Mouse (Mus musculus): ENCODE results near the gene Shisal2a. TPM values are rescaled to one million over a fixed set of nuclear protein-coding genes. Genes with fewer than 3 reads are reported as not detected.
"Not testable (repeated sequence)": the region's sequence is repeated elsewhere in the genome, so short reads cannot be mapped to it uniquely, and the experiment has no call there.

The Shisal2a gene
- total RNA-seq, 2 experiments from 2014 or later, result not detected

DNA sequence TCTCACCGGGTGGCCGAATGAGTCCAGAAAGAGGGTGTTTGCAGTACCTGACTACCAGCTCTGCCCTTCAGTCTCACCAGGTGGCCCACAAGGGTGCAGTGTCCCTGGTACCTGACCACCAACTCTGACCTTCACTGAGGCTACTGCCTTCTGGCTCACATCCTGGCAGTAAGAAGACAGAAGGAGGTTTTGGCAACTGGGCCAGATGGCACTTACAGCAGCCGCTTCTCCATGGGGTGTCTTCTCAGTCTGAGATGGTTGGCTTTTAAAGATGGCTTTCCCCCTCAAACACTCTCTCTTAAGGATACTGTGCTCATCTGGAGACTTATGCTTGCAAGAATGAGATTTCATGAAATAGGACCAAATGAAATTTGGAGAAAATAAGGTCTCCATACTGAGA is 3.7 kb downstream of the Shisal2a start:
- intact Hi-C loops (cut with DNase I), result no loop called here
- DNase-seq, result peak; percentile 55

DNA sequence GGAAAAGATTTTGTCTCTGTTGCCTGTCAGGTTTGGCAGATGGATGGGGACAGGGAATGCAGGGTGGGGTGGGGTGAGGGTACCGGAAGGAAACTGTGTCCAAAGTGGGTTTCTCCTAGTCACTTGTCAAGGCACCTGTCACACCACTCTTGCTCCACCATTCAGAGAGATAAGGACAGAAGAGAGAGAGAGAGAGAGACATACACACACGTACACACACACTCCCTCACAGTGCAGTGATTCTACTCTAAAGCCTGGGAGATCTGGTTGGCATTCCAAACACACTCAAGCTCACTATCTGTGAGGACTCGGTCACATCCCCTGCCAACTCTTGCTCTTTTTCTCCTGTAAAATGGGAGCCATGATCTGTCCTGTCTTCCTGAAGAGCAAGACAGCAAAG is 11.0 kb downstream of the Shisal2a start:
- intact Hi-C loops (cut with DNase I), result no loop called here
- DNase-seq, result no peak

DNA sequence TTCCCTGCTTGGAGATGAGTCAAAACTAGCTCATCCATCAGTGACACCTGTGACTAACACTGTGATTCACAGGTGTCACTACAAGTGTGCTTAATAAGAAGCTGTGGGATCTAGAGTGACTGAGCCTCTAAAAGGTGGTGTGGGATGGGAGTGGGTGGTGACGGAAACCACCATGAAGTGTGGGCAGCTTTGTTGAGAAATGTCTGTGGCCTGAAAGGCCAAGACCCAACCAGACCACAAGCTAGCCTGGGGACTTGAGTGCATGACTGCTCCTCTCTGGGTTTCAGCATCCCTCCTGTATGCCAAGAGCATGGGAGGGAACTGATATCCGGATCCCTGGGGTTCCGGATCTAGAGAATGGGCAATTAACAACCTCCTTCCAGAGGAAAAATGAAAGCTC is 11.7 kb downstream of the Shisal2a start:
- DNase-seq, result no peak
- intact Hi-C loops (cut with DNase I), result no loop called here

DNA sequence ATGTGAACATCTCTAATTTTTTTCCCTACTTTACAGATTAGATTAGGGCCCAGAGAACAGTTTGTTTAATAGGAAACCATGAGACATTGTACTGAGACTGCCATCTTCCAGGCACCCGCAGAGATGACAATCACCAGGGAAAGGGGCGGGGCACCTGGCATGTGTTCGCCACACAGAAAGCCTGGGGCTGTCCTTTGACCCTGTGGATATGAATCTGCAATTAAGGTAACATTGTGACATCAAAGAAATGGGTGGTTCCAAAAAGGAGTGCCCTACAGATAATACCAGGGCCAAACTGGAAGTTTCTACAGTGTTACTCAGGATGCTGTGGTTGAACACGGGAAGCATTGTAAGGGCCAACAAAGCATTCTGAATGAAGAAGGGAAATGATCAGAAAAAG is 12.7 kb downstream of the Shisal2a start:
- no peak for DNase-seq
- intact Hi-C loops (cut with DNase I), result no loop called here

DNA sequence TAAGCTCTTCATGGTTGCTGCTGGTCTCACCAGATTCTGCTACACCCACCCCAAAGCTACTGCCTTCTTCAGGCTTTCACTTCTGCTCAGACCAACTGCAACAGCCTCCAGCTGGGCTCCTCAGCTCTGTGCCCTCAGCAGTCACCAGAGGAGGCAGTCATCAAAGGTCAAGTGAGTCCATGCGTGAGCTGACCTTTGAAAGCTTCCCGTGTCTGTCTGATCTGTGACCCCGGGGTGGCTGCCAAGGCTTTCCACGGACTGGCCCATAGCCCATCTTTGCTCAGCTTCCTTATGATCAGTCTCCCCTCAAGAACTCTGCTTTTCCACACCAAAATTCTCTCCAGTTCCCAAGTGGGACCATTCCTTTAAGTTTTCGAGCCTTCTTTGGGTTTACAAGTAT is 13.9 kb downstream of the Shisal2a start:
- intact Hi-C loops (cut with DNase I), result no loop called here
- no peak for DNase-seq

DNA sequence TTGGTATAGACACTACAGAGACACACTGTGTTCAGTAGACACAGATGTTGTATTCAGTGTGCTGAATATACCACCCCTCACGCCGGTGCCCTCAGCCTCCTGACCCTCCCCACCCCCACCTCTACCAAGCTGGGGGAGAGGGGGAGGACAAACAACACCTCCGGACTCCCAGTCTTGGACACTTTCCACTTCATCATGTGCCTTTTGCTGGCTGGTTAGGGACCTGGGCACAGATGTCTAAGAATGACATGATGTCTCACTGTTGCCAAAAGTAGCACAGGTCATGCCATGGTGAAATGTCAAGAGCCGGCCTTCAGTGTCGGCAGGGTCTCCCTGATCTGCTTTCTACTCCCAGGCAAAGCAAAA is 19.1 kb downstream of the Shisal2a start:
- peak; percentile 21 for DNase-seq
- intact Hi-C loops (cut with DNase I), result no loop called here

DNA sequence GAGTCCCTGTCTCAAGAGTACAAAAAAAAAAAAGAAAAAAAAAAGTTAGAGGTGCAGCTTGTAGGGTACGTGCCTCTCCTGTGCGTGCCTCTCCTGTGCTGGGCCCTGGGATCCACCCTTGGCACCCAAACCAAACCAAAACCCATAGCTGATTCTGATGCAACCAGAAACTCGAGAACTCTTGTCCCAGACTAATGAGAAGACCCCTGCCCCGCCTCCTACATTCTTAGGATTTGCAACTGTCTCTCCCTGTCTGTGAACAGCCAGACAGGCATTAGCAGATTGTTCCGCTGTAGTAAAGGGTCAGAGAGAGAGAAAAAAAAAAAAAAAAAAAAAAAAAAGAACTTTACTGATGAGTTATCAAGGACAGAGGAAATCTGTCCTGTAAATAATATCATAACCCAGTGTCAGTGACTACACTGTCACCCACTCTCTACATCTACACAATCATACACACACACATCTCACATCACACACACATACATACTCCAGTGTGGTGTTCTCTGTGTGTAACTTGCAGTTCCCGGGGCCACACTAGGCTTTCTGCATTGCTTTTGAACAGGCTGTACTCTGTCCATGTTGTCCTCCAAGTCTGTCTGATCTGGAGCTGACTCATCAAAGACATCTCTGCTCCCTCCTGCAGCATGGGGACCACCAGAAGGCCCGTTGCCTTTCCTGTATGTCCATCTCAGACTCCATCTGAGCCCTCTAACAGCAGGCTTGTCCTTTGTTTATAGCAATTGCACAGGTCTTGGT is 19.6 kb downstream of the Shisal2a start:
- intact Hi-C loops (cut with DNase I), result no loop called here
- DNase-seq, result no peak

DNA sequence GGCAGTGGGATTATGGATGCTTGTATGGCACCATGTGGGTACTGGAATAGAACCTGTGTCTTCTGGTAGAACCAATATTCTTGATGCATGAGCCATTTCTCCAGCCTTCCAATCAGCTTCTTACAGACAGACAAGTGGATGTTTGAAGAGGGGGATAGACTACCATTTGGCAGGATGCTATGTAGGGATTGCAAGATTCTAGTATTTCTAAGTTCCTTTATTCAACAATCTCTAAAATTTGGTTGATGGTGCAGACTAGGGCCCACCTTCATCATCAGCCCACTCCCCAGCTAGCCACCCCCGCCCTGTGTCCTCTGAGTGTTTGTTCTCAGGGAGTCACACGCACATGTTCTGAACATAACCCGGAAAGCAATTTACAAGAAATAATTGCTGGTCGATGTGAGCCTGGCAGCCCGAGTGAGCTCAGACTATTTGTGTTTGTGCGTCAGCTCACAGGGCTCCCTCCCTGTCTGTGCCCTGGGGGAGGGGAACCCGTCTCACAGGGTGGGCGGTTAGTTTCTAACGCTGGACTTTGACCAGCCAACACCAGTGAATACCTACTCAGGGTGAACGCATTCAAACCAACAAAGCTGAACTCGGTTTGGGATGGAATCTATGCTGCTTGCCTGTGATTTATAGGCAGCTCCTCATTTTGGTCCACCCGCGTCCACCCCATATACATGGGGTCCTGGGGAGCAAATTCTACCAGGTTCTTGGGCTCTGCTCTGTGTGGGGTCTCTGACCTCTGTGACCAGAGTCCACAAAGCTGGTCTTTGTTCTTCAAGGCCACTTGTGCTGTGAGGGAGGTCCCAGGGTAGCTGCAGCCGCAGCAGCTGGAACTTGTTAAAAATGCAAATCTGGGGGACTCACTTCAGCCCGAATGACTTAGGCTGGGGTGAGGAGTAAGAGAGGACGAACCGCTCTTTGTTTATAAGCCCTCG is 20.6 kb downstream of the Shisal2a start:
- no peak for DNase-seq
- intact Hi-C loops (cut with DNase I), result no loop called here

DNA sequence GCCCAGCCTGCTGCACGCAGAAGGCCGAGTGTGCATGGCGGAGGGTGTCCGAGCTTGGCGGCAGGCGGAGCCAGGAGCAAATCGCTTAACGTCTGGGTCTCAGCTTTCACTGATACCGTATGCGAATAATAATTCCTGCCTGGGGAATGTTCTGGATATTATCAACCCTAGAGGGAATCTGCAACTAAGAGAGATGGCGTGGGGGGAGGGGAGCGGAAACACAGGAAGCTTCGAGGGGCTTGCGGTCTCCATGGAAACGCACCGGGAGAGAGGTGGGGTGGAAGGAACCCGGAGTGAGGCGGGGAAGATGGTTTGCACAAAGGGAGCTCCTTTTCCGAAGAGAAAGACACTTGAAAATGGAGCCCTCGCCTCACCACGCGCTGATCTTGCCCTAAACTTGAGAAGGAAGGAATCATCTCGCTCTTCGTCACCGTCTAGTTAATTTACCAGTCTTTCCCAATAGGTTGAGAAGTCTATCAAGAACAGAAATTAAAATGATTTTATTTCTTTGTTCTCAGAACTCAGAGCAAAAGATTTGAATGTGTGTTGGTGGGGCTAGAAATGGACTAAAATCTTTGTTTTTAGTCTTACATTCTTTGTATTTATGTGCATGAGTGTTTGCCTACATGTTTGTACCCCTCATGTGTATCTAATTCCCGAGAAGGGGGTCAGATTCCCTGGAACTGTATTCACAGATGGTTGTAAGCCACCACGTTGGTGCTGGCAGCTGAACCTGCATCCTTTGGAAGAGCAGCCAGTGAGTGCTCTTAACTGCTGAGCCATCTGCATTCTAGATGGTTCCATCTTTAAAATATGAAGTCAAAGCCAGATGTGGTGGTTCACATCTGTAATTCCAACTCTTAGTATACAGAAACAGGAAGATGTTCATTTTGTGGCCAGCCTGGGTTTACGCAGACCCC is 22.8 kb downstream of the Shisal2a start:
- intact Hi-C loops (cut with DNase I), result no loop called here
- DNase-seq, result peak; percentile 94

DNA sequence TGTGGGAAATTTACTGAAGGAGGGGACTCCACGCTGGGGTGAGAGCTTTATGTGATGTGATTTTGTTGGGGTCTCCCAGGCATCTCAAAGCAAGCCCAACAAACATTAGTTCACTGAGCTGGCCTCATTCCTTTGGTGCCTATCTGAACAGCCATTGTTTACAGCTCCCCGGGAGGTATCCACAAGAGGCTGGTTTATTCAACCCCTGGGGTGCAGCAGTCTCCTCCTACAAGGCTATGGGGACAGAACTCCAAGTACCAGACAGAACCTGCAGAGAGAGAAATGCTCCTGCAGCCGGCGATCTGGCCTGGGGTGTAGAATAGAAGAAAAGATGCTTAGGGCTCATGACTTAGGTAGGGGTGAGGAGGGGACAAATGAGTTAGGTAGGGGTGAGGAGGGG is 24.7 kb downstream of the Shisal2a start:
- intact Hi-C loops (cut with DNase I), result no loop called here

DNA sequence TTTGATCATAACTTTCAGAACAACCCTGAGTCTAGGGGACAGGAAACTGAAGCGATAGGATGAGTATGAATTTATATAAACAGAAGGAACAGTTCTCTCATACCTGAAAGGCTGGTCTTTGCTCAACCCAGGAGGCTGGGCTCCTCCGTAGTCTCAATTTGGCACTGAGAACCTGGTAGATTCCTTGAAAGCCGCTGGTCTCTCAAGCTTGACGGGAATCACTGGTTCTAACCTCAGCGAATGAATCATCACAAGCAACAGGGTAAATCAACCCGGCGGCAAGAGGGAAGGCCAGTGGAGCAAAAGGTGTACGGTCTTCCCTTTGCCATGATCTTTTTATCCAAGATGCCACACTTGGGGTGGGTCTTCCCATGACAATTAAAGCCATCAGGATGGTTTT is 25.7 kb downstream of the Shisal2a start:
- DNase-seq, result no peak
- intact Hi-C loops (cut with DNase I), result no loop called here

More for the DNA sequence above, 24.7 kb downstream of the Shisal2a start:
- no peak for DNase-seq

DNA sequence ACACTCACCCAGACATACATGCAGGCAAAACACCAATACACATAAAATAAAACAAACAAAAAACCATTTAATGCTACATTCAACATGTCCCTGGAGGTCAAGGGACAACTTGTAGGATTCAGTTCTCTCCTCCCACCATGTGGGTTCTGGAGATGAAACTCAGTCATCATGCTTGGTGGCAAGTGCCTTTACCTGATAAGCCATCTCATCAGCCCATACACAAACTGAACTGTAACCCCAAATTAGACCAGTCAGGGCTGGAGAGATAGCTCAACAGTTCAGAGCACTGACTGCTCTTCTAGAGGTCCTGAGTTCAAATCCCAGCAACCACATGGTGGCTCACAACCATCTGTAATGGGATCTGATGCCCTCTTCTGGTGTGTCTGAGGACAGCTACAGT is 29.6 kb downstream of the Shisal2a start:
- intact Hi-C loops (cut with DNase I); DNase-seq: not testable (repeated sequence)

DNA sequence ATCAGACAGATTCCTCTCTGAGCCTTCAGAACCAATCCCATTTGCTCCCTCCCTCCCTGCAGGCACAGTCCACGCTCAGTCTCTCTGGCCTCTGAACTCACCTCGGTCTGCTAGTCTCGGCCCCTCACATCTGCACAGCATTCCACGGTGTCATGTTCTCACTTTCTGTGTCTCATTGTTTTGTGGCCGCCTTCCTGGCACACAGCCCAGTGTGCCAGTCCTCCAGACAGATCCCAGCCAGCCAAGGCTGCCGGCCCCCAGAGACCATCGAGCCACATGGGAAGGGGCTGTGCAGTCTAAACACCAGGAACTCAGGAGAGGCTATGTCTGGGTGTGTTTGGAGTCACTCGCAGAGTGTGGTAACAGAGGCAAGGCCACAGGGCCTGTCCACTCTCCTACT is 32.3 kb downstream of the Shisal2a start:
- intact Hi-C loops (cut with DNase I), result no loop called here
- peak; percentile 63 for DNase-seq

DNA sequence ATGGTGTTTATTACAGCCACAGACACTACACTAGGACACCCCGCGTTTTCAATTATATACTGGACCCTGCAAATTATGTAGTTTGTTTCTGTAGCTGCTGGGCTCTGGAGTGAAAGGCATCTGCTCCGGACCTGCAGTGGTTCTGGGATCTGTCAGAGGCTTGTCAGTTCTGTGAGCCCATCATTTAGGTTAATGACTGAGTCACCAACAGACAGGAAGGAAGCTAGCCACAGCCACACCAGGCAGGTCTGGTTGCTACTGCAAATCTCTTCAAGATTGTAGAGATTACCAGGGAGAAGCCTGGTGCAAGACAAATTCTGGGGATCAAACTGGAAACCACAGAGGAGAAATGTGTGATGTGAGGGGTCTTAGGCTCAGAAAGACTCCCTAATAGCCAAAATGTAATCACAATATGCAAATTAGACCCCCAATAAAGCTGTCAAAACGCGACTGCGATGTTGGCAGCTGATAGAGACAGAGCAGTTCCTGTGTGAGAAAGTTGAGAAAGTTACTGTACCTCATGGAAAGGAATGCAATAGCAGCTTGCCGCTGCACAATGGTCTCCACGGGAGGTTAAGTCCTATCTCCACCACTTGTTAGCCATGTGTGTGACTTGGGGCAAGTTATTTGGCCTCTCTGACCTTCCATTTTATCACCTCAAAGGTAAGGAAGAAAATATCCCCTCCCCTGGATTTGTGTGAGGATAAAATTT is 33.2 kb downstream of the Shisal2a start:
- DNase-seq, result no peak
- intact Hi-C loops (cut with DNase I), result loop anchor here (10.0 kb wide), 1 partner anchor 135 kb away; no protein-coding TSS in a partner anchor

DNA sequence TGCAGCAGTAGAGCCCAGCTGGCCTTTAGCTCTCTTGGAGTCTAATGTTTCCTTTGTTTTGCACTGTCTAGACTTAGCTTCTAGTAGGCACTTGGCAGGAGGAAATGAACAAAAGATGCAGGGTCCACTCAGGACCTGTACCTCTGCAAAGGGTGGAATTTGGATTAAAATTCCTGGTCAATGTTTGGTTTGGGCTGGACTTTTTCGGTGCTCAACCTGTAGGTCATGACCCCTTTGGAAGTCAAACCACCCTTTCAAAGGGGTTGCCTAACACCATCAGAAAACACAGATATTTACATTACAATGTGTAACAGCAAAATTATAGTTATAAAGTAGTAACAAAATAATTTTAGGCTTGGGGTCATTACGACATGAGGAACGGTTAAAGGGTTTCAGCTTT is 34.1 kb downstream of the Shisal2a start:
- intact Hi-C loops (cut with DNase I), result loop anchor here (10.0 kb wide), 1 partner anchor 136 kb away; no protein-coding TSS in a partner anchor

DNA sequence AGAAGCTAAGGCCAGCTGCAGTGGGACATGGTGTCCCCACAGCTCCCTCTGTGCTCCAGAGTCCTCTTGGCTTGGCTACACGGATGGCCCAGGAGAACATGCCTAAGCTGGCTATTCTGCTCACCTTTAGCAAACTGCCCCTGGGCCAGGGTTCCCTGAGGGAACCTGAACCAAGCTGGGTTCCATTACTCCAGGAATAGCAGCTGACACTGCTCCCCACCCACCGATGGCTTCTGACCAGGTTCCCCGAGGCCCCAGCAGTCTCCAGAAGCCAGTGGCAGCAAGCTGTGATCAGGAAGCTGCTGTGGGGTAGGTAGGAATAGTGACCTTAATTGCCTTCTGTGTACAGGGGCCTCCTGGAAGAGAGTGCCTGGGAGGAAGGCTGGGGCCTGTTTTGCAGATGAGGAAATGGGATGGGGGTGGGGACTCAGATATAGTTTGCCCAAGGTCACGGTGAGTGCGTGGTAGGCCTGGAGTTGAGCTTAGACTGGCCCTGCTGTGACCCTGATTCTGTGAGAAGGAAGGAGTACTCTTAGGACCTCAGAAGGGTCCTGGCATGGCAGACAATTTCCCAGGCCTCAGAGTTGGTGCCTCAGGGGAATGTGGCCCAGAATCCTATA is 34.8 kb downstream of the Shisal2a start:
- no peak for DNase-seq
- intact Hi-C loops (cut with DNase I), result loop anchor here (10.0 kb wide), 1 partner anchor 136 kb away; no protein-coding TSS in a partner anchor

More for the DNA sequence above, 34.1 kb downstream of the Shisal2a start:
- DNase-seq, result no peak

DNA sequence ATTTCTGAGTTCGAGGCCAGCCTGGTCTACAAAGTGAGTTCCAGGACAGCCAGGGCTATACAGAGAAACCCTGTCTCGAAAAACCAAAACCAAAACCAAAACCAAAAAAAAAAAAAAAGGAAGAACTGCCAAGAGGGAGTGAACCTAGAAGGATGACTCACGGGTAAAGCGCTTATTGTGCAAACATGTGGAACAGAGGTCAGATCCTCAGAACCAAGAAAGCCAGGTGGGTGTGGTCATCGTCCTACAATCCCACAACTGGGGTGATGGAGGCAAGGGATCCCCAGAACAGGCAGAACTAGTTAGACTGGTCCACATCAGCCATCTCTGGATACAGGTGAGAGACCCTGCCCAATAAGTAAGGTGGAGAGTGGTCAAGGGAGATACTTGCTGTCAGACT is 36.0 kb downstream of the Shisal2a start:
- intact Hi-C loops (cut with DNase I), result loop anchor here (10.0 kb wide), 1 partner anchor 138 kb away; no protein-coding TSS in a partner anchor
- no peak for DNase-seq

DNA sequence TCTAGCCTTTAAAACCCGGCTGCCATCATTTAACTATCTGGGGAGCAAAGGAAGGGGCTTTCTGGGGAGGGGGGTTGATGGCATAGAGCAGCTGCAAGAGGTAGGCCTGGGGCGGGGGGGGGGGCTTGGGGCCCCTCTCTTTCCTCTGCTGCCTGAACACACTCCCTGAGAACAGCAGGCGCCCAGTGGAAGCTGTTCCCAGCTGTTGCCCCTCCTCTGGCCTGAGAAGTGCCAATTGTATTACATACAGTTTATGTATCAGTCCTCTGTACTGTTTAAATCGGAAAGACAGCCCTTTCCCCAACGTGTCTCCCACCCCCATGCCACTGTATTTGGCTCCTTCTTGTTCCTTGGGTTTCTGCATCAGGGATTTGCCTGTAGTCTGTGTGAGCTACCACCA is 37.3 kb downstream of the Shisal2a start:
- DNase-seq, result no peak
- intact Hi-C loops (cut with DNase I), result loop anchor here (10.0 kb wide), 1 partner anchor 139 kb away; no protein-coding TSS in a partner anchor

DNA sequence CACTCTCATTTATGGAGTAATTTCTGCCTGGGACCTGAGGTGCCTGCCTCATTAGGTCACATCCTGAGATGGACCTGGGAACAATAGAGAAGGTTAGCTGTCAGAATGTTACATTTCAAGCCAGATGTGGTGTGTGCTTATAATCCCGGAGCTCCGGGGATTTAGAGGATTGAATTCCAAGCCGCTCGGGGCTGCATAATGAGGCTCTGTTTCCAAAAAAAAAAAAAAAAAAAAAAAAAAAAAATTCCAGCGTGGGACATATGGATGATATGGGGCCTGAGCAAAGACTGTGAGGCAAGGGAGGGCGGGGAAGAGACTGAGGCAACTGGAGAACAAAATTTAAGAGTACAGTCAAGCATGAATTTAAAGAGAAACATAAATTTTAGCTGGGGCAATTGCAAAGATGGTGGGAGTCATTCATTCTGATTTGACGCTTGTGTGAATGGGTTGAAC is 38.5 kb downstream of the Shisal2a start:
- no peak for DNase-seq
- intact Hi-C loops (cut with DNase I), result loop anchor here (10.0 kb wide), 1 partner anchor 140 kb away; no protein-coding TSS in a partner anchor

Measured in left cerebral cortex, postnatal 4 days (tissue).